Mouse (Mus musculus) lung, embryonic 15.5 days (tissue): ENCODE results near the gene Olfr140. TPM values are rescaled to one million over a fixed set of nuclear protein-coding genes. Genes with fewer than 3 reads are reported as not detected.

Experiments used
- ATAC-seq: fragments of 200-750 bp; cut with Nextera tagmentation; 2 replicates; pipeline ENCODE4 v1.8.0; 2017; ENCODE audit warnings: moderate number of reproducible peaks, borderline replicate concordance; ENCODE audit not compliant: low FRiP score, low TSS enrichment; ENCODE audit errors: extremely low read depth
- H3K27ac ChIP-seq: fragments of 300-500 bp; sonication (generic); 2 replicates; pipeline ENCODE4 v1.5.1; 2015; ENCODE audit warnings: moderate library complexity, mild to moderate bottlenecking, inconsistent platforms
- H3K27me3 ChIP-seq: fragments of 300-500 bp; sonication (generic); 2 replicates; pipeline ENCODE4 v1.6.1; 2015; ENCODE audit warnings: inconsistent platforms
- H3K36me3 ChIP-seq: fragments of 300-500 bp; sonication (generic); 2 replicates; pipeline ENCODE4 v1.6.1; 2015; ENCODE audit warnings: inconsistent platforms
- H3K4me1 ChIP-seq: fragments of 300-500 bp; sonication (generic); 2 replicates; pipeline ENCODE4 v1.6.1; 2015; ENCODE audit warnings: inconsistent platforms
- H3K4me2 ChIP-seq: fragments of 300-500 bp; sonication (generic); 2 replicates; pipeline ENCODE4 v1.6.1; 2015; ENCODE audit warnings: inconsistent platforms, mild to moderate bottlenecking, moderate library complexity
- H3K4me3 ChIP-seq: fragments of 300-500 bp; sonication (generic); 2 replicates; pipeline ENCODE4 v1.5.1; 2015; ENCODE audit warnings: mild to moderate bottlenecking, inconsistent platforms
- H3K9ac ChIP-seq: fragments of 300-500 bp; sonication (generic); 2 replicates; pipeline ENCODE4 v1.6.1; 2015; ENCODE audit warnings: inconsistent platforms
- H3K9me3 ChIP-seq: fragments of 300-500 bp; sonication (generic); 2 replicates; pipeline ENCODE4 v1.6.1; 2016; ENCODE audit warnings: inconsistent platforms
- WGBS: fragments of 180-500 bp; shearing (Covaris S2); methylation state at CpG from one replicate; pipeline ENCODE4 v1.1.7; 2015; 5-methylcytosine and 5-hydroxymethylcytosine counted together
- polyA plus RNA-seq: library from polyadenylated mRNA; unstranded; fragments of >200 nt; fragmentation: Nextera tagmentation; extraction: Ambion mirVana; gene quantifications from 2 replicates; pipeline ENCODE4 v1.2.1, GENCODE M21; 2015

Gene Olfr140
- not detected in 2 replicates for polyA plus RNA-seq

GRCm38 (mm10) chr2:90063494-90063893 lies at the start of gene Olfr140:
TSS of gene Olfr140 (minus strand) at chr2:90063594.
- H3K36me3 ChIP-seq = no peaks in the 10 kb centered on the region
- H3K4me1 ChIP-seq = no peaks in the 10 kb centered on the region
- no peak within 1 kb of the TSS for H3K4me2 ChIP-seq
- H3K4me3 ChIP-seq = no peak within 1 kb of the TSS
- no peak within 1 kb of the TSS for H3K9ac ChIP-seq
- H3K27ac ChIP-seq = no peak within 1 kb of the TSS
- no peak for ATAC-seq
- no peaks in the 10 kb centered on the region for H3K27me3 ChIP-seq
- no peaks in the 10 kb centered on the region for H3K9me3 ChIP-seq

- Histone ChIP-seq H3K27me3 (no peaks in the 10 kb centered on the region), H3K36me3 (no peaks in the 10 kb centered on the region)
- ATAC-seq = no peak
Observed at GRCm38 (mm10) chr2:90070065-90070464, 6.7 kb upstream of the Olfr140 start.

GRCm38 (mm10) chr2:90035037-90035436 lies 28.4 kb downstream of the Olfr140 start, which contains the start of gene Olfr1265:
TSS of gene Olfr1265 (plus strand) at chr2:90035337.
- H3K4me2 ChIP-seq = no peak within 1 kb of the TSS
- no peak within 1 kb of the TSS for H3K9ac ChIP-seq
- no peaks in the 10 kb centered on the region for H3K36me3 ChIP-seq
- no peaks in the 10 kb centered on the region for H3K9me3 ChIP-seq
- no peak within 1 kb of the TSS for H3K4me3 ChIP-seq
- H3K4me1 ChIP-seq = no peaks in the 10 kb centered on the region
- no peak for ATAC-seq
- no peak within 1 kb of the TSS for H3K27ac ChIP-seq
- no peaks in the 10 kb centered on the region for H3K27me3 ChIP-seq

More at GRCm38 (mm10) chr2:90070065-90070464, 6.7 kb upstream of the Olfr140 start:
- H3K27ac ChIP-seq = no peak overlapping the region
- H3K4me3 ChIP-seq = no peak overlapping the region
- no peak overlapping the region for H3K4me2 ChIP-seq
- 46% methylated on average over 2 of the region's 2 CpGs for WGBS
- no peaks in the 10 kb centered on the region for H3K9me3 ChIP-seq
- H3K9ac ChIP-seq = no peak overlapping the region
- H3K4me1 ChIP-seq = no peaks in the 10 kb centered on the region

DNA sequence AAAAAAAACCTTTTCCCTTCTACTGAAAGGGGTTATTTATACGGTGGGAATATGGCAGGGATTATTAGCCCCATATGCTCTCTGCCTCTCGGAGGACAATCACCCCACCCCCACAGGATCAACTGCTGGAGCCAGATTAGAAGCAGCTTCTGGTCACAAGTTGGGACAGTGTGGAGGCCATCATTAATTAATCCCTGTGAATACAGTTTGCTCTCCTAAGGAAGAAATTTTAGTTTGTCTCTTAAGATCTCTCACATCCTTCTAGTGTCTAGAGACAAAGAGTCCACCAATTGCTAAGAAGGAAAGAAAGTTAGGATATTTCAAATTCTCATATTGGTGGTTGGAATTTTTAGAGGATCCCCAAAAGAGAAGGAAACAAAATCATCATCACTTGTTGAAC lies 37.9 kb downstream of the Olfr140 start, which contains the start of gene Olfr1264:
Olfr1264 (minus strand) TSS at position 101 of the 400 bp plus-strand sequence.
- Histone ChIP-seq H3K27me3 (no peaks in the 10 kb centered on the region), H3K4me2 (no peak within 1 kb of the TSS), H3K36me3 (no peaks in the 10 kb centered on the region), H3K9me3 (no peaks in the 10 kb centered on the region), H3K4me3 (no peak within 1 kb of the TSS), H3K27ac (no peak within 1 kb of the TSS), H3K9ac (no peak within 1 kb of the TSS), H3K4me1 (no peaks in the 10 kb centered on the region)
- no peak for ATAC-seq
- WGBS = 78% methylated on average over 2 of the region's 2 CpGs

DNA sequence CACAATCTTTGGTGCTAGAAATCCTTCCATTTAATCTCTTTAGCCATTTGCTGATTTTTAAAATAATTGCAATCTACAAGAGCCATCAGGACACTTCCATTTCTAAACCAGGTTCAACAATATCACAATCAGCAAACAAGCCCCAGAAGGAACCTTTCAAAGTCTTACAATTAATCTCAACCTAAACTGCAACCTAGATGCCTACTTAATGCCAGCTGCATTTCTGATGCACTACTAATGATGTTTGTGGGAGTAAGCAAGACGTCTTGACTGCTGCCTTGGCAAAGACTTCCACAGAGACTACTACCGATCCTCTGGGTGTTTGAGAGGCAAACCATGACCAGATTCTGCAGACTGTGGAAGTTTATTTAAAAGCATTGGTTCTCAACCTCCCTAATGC lies 51.6 kb downstream of the Olfr140 start, which contains the start of gene Olfr1263:
Olfr1263 (plus strand) TSS at position 301 of the 400 bp plus-strand sequence.
- Histone ChIP-seq H3K27me3 (no peaks in the 10 kb centered on the region), H3K4me1 (no peaks in the 10 kb centered on the region), H3K9ac (no peak within 1 kb of the TSS), H3K9me3 (no peaks in the 10 kb centered on the region), H3K36me3 (no peaks in the 10 kb centered on the region), H3K4me2 (no peak within 1 kb of the TSS), H3K27ac (no peak within 1 kb of the TSS), H3K4me3 (no peak within 1 kb of the TSS)
- 72% methylated on average over 2 of the region's 2 CpGs for WGBS
- no peak for ATAC-seq

- H3K27ac ChIP-seq = no peak within 1 kb of the TSS
- no peaks in the 10 kb centered on the region for H3K4me1 ChIP-seq
- no peaks in the 10 kb centered on the region for H3K9me3 ChIP-seq
- H3K27me3 ChIP-seq = no peaks in the 10 kb centered on the region
- no peak for ATAC-seq
- H3K9ac ChIP-seq = no peak within 1 kb of the TSS
- no peaks in the 10 kb centered on the region for H3K36me3 ChIP-seq
- no peak within 1 kb of the TSS for H3K4me2 ChIP-seq
- no peak within 1 kb of the TSS for H3K4me3 ChIP-seq
Observed at GRCm38 (mm10) chr2:89999845-90000244, 63.5 kb downstream of the Olfr140 start, which contains the start of gene Olfr1262. TSS of gene Olfr1262 (plus strand) at chr2:90000145.

Other genes starting within 250 kb of the Olfr140 start
- not detected in 2 replicates for gene Olfr1256, start 222.0 kb downstream of the Olfr140 start, polyA plus RNA-seq
- gene Olfr48, start 215.4 kb downstream of the Olfr140 start, polyA plus RNA-seq = not detected in 2 replicates
- not detected in 2 replicates for gene Olfr1257, start 185.2 kb downstream of the Olfr140 start, polyA plus RNA-seq
- not detected in 2 replicates for gene Olfr1258, start 136.3 kb downstream of the Olfr140 start, polyA plus RNA-seq
- gene Olfr1259, start 114.9 kb downstream of the Olfr140 start, polyA plus RNA-seq = not detected in 2 replicates
- gene Olfr1260, start 89.3 kb downstream of the Olfr140 start, polyA plus RNA-seq = not detected in 2 replicates
- not detected in 2 replicates for gene Olfr1261, start 72.4 kb downstream of the Olfr140 start, polyA plus RNA-seq
- gene Olfr1262, start 63.4 kb downstream of the Olfr140 start, polyA plus RNA-seq = not detected in 2 replicates
- gene Olfr1263, start 51.5 kb downstream of the Olfr140 start, polyA plus RNA-seq = not detected in 2 replicates
- not detected in 2 replicates for gene Olfr1264, start 38.0 kb downstream of the Olfr140 start, polyA plus RNA-seq
- not detected in 2 replicates for gene Olfr1265, start 28.3 kb downstream of the Olfr140 start, polyA plus RNA-seq
- gene Olfr1269, start 57.8 kb upstream of the Olfr140 start, polyA plus RNA-seq = not detected in 2 replicates
- gene Olfr32, start 78.7 kb upstream of the Olfr140 start, polyA plus RNA-seq = not detected in 2 replicates
- not detected in 2 replicates for gene Olfr1270, start 89.5 kb upstream of the Olfr140 start, polyA plus RNA-seq
- gene Olfr1506, start 160.9 kb upstream of the Olfr140 start, polyA plus RNA-seq = not detected in 2 replicates
- not detected in 2 replicates for gene Olfr142, start 194.0 kb upstream of the Olfr140 start, polyA plus RNA-seq
- not detected in 2 replicates for gene Olfr1271, start 207.4 kb upstream of the Olfr140 start, polyA plus RNA-seq
- gene Olfr1272, start 229.2 kb upstream of the Olfr140 start, polyA plus RNA-seq = not detected in 2 replicates